Mouse (Mus musculus) testis, adult 2 months (tissue): ENCODE results near the gene Sgca.

Experiments used
- CTCF ChIP-seq: fragments of 200-500 bp; IDR thresholded peaks from 2 replicates; pipeline ENCODE4 v1.5.1; 2012; ENCODE audit warnings: low read depth, mild to moderate bottlenecking, inconsistent platforms, low read length, moderate library complexity; ENCODE audit not compliant: control insufficient read depth, insufficient read depth, insufficient replicate concordance
- POLR2A ChIP-seq: fragments of 200-500 bp; IDR thresholded peaks from 2 replicates; pipeline ENCODE4 v1.6.1; 2012; ENCODE audit warnings: low read depth, mild to moderate bottlenecking, inconsistent platforms, low read length, moderate library complexity; ENCODE audit not compliant: control insufficient read depth

DNA sequence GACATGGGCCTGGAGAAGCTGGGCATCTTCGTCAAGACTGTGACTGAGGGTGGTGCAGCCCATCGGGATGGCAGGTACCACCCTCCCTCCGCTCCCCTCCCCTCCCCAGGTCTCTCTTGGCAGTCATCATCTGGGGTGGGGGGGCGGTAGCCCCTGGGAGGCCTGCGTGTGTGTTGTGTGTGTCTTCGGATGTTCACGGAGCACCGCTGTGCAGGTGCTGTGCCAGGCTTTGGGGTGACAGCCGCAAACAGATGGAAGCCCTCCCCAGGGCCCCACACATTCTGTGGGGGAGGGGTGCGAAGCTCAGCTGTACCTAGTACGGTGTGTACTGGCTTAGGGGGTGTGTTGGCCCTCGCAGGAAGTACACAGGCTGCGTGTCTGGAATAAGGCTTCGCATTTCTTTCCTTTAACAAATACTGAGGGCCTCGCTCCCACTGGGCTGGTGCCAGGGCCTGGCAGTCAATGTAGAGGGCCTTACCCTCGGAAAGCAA, 22.0 kb upstream of the Sgca start:
- TF ChIP-seq CTCF = no peak
- TF ChIP-seq POLR2A = no peak
